Mouse (Mus musculus) retina, postnatal 1 day (tissue): Measurements from ENCODE around the gene Dmkn.
"Not testable (repeated sequence)": the region's sequence is repeated elsewhere in the genome, so short reads cannot be mapped to it uniquely, and the experiment has no call there.

Experiments
- DNase-seq: peaks from one replicate; pipeline ENCODE4 v3.0.0-alpha.2; 2012

Gene Dmkn

DNA sequence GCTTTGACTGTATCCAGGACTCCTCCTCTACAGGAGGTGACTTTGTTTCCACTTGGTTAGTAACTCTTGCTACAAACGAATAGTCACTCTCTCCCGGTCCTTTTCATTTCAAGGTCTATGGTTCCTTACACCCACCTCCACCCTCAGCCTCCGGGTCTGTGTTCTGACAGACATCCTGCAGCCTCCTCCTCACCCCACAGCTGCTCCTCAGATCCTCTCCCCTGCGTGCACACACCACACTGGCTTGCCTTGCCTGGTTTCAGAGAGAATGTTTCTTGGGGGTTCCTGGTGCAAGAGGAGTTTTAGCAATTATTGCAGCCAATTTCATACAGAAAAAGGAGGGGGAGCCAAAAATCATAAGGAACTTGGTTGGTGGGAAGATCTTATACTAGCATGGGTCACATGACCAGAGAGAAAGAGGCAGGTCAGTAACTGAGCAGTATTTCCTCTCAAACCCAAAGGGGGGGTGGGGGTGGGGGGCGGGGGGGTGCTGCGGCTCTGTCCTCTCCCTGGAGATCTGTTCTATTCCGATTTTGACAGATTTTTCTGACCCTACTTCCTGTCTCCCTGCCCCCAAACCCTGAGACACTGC lies 57.4 kb downstream of the Dmkn start:
- no peak for DNase-seq

DNA sequence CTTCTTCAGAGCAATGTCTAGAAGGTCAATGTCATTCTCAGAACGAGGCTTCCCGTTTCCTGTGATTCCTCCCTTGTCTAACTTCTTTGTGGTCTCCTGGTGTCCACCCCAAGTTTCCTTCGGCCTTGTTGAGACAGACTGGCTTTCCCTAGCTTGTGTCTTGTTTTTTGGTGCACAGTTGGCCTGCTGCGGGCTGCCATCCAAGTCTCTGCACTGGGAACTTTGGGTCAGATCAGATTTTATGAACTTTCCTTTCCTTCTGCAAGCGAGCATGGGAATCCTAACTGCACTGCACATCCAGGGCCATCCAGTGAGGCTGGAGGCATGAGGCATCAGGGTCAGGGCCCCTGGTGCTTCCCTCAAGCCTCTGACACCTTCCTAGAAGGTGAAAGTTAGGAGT lies 58.0 kb downstream of the Dmkn start:
- no peak for DNase-seq

DNA sequence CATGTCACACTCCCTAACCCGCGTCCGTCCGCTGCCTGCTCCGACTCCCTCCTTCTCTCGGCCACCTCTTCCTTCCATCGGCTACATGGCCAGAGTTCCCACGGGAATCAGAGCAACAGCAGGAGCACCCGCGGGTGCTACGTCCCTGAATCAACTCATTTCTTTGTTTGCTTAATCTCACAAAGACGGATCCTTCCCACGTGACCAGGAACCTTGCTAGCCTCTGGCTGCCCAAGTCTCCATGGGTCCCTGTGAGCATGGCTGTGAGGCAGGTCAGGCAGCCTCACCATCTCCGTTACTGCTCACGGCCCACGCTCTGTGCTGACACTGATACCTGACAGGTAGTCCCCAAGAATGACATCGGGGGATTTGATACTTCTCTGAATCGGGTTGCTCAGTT lies 60.1 kb downstream of the Dmkn start, which contains the start of gene Ffar2:
Gene Ffar2 (minus strand): TSS at position 101 of the 400 bp plus-strand sequence.
- no peak for DNase-seq

DNA sequence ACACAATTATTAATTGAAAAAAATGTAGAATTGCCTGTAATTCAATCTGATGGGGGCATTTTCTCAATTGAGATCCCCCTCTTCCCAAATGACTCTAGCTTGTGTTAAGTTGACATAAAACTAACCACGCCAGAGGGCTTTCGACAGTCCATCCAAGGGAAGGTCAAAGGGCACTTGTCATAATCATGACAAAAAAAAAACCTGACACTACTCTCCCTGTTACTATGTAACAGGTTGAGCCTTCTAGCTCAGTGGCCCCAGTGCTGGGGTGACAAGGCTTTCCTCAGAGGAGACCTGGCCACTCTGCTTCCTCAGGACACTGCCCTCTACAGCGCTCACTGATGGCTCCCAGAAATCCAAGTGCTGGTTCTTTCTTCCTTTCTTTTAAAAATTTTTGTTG lies 60.8 kb downstream of the Dmkn start:
- DNase-seq, result no peak

DNA sequence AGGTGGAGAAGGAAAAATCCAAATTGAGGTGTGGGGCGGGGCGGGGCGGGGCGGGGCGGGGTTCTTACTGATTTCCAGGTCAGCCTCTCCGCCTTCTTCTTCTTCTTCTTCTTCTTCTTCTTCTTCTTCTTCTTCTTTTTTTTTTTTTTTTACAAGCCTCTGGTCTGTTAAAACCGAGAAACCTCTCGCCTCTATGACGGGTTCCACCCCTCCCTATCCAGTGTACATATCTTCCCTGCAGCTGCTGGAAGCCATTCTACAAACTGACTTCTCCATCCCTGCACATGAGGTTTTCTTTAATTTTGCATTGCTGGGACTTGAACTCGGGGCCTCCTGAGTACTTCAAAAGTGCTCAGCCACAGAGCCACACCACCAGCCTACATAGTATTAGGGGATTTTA lies 63.1 kb downstream of the Dmkn start:
- DNase-seq, result no peak

DNA sequence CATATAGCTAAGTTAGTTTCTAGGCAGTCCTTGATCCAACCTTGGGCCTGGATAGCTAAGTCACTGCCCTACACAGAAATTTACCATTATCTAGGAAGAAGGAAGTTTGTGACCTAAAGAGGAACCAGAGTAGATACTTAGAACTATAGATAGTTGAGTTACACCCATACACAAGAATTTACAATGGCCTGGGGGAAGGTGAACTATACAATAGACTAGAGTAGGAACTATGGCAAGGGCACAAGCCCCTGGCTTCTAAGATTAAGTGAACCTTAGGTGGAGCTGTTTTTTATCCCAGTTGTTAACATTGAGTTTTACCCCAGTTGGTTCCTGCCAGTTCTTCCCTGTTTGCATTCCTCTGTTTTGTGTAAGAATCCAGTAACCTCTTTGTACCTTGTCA lies 65.3 kb downstream of the Dmkn start:
- not testable (repeated sequence) for DNase-seq

DNA sequence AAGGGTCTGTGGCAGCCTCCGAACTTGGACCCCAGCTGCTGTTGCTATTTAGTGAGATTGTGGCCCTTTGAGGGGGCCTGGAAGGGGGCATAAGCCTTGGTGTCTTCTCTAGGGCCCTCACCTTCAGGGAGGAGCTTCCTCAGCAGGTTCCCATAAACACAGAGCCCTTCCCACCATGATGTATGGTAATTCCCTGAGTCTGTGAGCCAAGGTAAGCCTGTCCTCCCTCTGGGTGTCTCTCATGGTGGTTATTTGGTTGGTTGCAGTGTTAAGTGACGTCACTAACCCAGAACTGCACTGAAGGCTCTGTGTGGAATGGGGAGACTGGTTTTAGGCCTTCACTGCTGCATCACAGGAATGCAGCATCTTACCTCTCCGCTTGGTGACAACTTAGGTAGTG lies 65.9 kb downstream of the Dmkn start:
- DNase-seq, result no peak
